Mouse (Mus musculus): Measurements from ENCODE around the gene Styk1. TPM values are rescaled to one million over a fixed set of nuclear protein-coding genes. Genes with fewer than 3 reads are reported as not detected.
"Not testable (repeated sequence)": the region's sequence is repeated elsewhere in the genome, so short reads cannot be mapped to it uniquely, and the experiment has no call there.

Gene Styk1
- polyA plus RNA-seq, 3 experiments from 2014 or later = not detected

DNA sequence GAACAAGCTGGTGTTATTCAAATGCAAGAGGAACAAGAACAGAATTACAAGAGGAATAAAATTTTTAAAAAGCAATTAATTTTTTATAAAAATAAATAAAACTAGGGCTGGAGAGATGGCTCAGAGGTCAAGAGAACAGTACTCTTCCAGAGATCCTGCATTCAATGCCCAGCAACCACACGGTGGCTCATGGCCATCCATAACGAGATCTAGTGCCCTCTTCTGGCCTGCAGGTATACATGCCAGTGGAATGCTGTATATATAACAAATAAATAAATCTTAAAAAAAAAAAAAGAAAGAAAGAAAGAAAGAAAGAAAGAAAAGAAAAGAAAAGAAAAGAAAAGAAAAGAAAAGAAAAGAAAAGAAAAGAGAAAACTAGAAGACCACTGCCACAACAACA lies 63.0 kb downstream of the Styk1 start:
- ATAC-seq = no peak

DNA sequence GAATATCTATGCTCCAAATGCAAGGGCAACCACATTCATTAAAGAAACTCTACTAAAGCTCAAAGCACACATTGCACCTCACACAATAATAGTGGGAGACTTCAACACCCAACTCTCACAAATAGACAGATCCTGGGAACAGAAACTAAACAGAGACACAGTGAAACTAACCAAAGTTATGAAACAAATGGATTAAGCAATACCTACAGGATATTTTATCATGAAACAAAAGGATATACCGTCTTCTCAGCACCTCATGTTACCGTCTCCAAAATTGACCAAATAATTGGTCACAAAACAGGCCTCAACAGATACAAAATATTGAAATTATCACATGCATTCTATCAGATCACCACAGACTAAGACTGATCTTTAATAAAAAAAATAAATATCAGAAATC lies 75.2 kb downstream of the Styk1 start:
- ATAC-seq = not testable (repeated sequence)

DNA sequence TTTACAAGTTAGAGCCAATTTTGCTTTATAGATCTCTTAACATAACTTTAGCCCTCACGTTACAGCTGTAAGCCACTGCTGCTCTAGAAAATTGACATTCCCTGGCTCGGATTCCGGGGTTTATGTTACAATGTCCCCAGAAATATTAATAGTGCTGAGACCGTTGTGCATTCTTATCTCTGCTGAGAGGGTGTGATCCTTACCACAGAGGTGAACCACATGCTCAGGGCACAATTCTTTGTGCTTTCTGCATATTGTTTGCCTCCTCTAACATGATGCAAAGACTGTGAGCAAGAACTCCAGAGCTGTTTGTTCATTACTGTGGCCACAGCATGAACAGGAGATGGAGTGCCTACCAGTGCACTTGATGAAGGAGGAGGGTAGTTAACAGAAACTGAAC lies 76.7 kb downstream of the Styk1 start:
- ATAC-seq = no peak

DNA sequence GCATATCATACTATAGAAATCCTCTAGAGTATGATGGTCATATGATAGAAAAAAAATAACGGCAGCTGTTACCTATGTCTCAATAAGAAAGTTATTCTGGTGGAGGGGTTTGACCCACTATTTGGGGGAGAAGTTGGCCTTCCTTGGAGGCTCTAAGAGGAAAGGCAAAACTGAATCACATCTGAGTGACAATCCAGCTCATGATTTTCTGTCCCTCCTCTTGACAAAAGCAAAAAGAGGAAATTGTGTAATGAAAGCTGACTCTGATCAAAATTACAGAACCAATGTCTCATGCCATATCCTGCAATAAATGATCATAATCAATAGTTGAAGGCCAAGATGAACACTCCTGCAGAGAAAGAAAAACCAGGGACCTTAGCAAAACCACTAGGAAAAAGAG lies 81.1 kb downstream of the Styk1 start:
- no peak for ATAC-seq

DNA sequence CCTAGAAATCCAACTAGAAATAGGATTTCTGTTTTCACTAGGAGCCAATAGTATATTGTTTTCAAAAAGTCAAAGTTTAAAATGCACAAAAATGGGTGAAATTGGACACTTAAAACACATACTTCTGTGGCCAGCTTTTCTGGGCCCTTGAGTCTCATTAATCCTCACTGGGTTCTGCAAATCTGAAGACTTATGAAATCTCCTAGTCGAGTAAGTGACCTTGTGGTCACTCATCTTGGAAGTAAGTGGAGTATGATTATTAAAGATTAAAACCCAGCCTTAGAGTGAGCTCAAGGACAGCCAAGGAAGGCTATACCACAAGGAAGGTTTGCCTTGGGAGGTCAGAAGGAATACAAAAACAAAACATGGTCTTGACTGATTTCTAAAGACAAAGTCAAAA lies 83.1 kb downstream of the Styk1 start:
- no peak for ATAC-seq

DNA sequence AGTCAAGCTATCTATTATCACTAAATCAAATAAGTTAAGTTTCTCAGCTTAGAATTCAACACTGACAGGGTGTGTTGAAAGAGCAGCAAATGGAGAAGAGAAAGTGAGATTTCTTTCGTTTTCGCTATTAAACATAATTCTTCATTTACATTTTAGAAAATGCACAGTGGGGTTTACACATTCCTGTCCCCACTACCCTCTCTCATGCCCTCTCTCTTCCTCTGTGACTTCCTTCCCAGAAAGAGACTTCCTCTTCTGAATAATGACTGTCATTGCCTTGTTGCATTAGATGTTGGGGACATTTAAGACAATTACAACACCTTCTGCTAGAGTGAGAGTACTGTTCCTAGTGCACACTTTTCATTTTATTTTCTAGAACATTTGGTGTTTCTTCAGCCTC lies 83.8 kb downstream of the Styk1 start:
- no peak for ATAC-seq

DNA sequence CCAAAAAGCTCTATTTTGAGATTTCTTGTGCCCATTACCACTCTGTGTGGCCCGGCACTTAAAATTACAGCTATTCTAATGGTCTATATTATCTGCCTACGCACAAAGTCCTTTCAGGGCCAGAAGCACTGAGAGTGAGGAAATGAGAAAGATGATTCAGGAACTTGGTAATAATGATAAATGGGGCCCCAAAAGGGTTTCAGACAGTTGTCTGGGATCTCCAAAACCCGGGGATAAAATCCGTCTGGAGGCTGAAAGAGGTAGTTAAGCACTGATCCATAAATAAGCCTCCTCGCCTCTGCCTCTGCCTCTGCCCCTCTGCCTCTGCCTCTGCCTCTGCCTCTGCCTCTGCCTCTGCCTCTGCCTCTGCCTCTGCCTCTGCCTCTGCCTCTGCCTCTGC lies 89.2 kb downstream of the Styk1 start:
- ATAC-seq = no peak

DNA sequence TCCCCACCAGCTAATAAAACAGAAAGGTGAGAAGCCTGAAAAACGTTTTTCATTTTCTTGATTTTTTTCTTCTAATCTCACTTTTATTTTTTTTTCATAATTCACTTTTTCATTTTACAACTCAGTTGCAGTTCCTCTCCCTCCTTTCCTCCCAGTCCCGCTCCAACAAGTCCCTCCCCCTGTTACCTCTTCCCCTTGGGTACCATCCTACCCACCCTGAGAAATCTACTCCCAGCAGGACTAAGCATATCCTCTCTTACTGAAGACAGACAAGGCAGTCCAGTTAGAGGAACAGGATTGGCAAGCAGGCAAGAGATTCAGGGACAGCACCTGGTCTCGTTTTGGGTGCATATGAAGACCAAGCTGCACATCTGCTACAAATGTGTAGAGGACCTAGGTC lies 90.6 kb downstream of the Styk1 start:
- no peak for ATAC-seq

DNA sequence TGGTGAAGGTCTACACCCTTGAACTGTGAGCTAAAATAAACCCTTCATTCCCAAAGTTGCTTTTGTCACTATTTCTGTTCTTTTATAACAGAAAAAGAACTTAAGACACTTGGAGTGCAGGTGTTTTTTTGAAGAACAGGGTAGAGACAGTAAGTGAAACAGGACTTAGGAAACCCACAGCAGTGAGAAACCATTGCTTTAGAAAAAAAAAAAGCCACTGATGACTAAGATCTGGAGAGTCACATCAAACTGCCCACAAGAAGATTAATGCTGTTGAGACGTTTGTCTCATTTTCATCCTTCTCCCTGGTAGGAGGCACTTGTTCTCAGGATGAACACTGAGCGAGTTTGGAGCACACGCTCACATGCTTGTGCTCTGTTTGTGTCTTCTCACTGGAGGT lies 91.4 kb downstream of the Styk1 start:
- ATAC-seq = no peak

Other genes starting within 250 kb of the Styk1 start
- gene Klra2, start 106.2 kb downstream of the Styk1 start, polyA plus RNA-seq (2017; shearing (Covaris generic)) = 1 to 10 TPM in 1 of 3 experiments, not detected in 2; 1.1 TPM
- 10 to 100 TPM; 20.4 to 34.3 (median 24.5) TPM for gene Magohb, start 60.4 kb downstream of the Styk1 start, polyA plus RNA-seq (2017; shearing (Covaris generic))
- gene Ybx3, start 34.9 kb upstream of the Styk1 start, polyA plus RNA-seq (2017; shearing (Covaris generic)) = 10 to 100 TPM; 20.5 to 28.0 (median 24.7) TPM
- not detected for gene 5430401F13Rik, start 132.8 kb upstream of the Styk1 start, polyA plus RNA-seq (2017; shearing (Covaris generic))
- gene Gm6619, start 132.8 kb upstream of the Styk1 start, polyA plus RNA-seq (2017; shearing (Covaris generic)) = not detected